Mouse (Mus musculus) olfactory bulb, adult 2 months (tissue): Measurements from ENCODE around the gene Zfp82. TPM values are rescaled to one million over a fixed set of nuclear protein-coding genes. Genes with fewer than 3 reads are reported as not detected.

Source experiments
- H3K27ac ChIP-seq: fragments of 200-500 bp; 2 replicates; pipeline ENCODE4 v1.5.1; 2012; ENCODE audit warnings: low read depth, low read length; ENCODE audit not compliant: insufficient read depth
- H3K4me1 ChIP-seq: fragments of 200-500 bp; 2 replicates; pipeline ENCODE4 v1.6.1; 2012; ENCODE audit warnings: low read length; ENCODE audit not compliant: control insufficient read depth, insufficient read depth
- H3K4me3 ChIP-seq: fragments of 200-500 bp; 2 replicates; pipeline ENCODE4 v1.5.1; 2012; ENCODE audit warnings: mild to moderate bottlenecking, low read depth, low read length, moderate library complexity; ENCODE audit not compliant: insufficient read depth
- CTCF ChIP-seq: fragments of 200-500 bp; IDR thresholded peaks from 2 replicates; pipeline ENCODE4 v1.5.1; 2012; ENCODE audit warnings: low read depth, mild to moderate bottlenecking, low read length, moderate library complexity; ENCODE audit not compliant: insufficient read depth
- POLR2A ChIP-seq: fragments of 200-500 bp; IDR thresholded peaks from 2 replicates; pipeline ENCODE4 v1.6.1; 2012; ENCODE audit warnings: mild to moderate bottlenecking, low read depth, low read length, moderate library complexity; ENCODE audit not compliant: insufficient read depth
- WGBS: fragments of 180-500 bp; shearing (Covaris S2); methylation state at CpG from one replicate; pipeline ENCODE4 v1.1.7; 2018; 5-methylcytosine and 5-hydroxymethylcytosine counted together
- polyA plus RNA-seq: library from polyadenylated mRNA; stranded (reverse); fragments of >200 nt; gene quantifications from 2 replicates; pipeline ENCODE4 v1.2.4, GENCODE M21; 2012; ENCODE audit warnings: low replicate concordance; ENCODE audit not compliant: missing spikeins, insufficient read depth, insufficient read length

The Zfp82 gene
- polyA plus RNA-seq, 1 experiment: not detected

- Histone ChIP-seq H3K4me3 (no peak overlapping the region), H3K4me1 (no peaks in the 10 kb centered on the region), H3K27ac (no peak overlapping the region)
- WGBS: 84% methylated on average over 8 of the region's 8 CpGs
- TF ChIP-seq CTCF (no peak), POLR2A (no peak)
Measured at GRCm38 (mm10) chr7:30023800-30024199, 48.9 kb downstream of the Zfp82 start.

- no peak overlapping the region for H3K27ac ChIP-seq
- no peak overlapping the region for H3K4me3 ChIP-seq
- TF ChIP-seq CTCF (no peak), POLR2A (no peak)
- 96% methylated on average over 9 of the region's 9 CpGs for WGBS
- no peaks in the 10 kb centered on the region for H3K4me1 ChIP-seq
Measured at GRCm38 (mm10) chr7:30023324-30023723, 49.4 kb downstream of the Zfp82 start.

- TF ChIP-seq CTCF (no peak), POLR2A (no peak)
- no peak overlapping the region for H3K4me3 ChIP-seq
- WGBS: 94% methylated on average over 2 of the region's 2 CpGs
- H3K27ac ChIP-seq: no peak overlapping the region
- no peaks in the 10 kb centered on the region for H3K4me1 ChIP-seq
Measured at GRCm38 (mm10) chr7:30019543-30019942, 53.2 kb downstream of the Zfp82 start.

- Histone ChIP-seq H3K4me3 (no peak overlapping the region), H3K27ac (no peak overlapping the region), H3K4me1 (peaks cover 3% of the 10 kb centered on the region)
- 91% methylated on average over 6 of the region's 6 CpGs for WGBS
- TF ChIP-seq CTCF (no peak), POLR2A (no peak)
Measured at GRCm38 (mm10) chr7:30017226-30017625, 55.5 kb downstream of the Zfp82 start.

GRCm38 (mm10) chr7:30012956-30013363 is 59.7 kb downstream of the Zfp82 start:
- H3K4me1 ChIP-seq: peaks cover 14% of the 10 kb centered on the region
- WGBS: 32% methylated on average over 4 of the region's 4 CpGs
- no peak overlapping the region for H3K27ac ChIP-seq
- TF ChIP-seq POLR2A (no peak), CTCF (no peak)
- no peak overlapping the region for H3K4me3 ChIP-seq

GRCm38 (mm10) chr7:30010551-30011195 is 62.0 kb downstream of the Zfp82 start:
- Histone ChIP-seq H3K27ac (no peak overlapping the region), H3K4me1 (peaks cover 14% of the 10 kb centered on the region), H3K4me3 (no peak overlapping the region)
- 48% methylated on average over 10 of the region's 10 CpGs for WGBS
- TF ChIP-seq CTCF (no peak), POLR2A (no peak)

- no peak overlapping the region for H3K27ac ChIP-seq
- no peak for TF ChIP-seq POLR2A
- TF ChIP-seq CTCF: no peak
Measured at GRCm38 (mm10) chr7:30009321-30010085, 63.2 kb downstream of the Zfp82 start.

GRCm38 (mm10) chr7:30008020-30008690 is 64.5 kb downstream of the Zfp82 start:
- 76% methylated on average over 6 of the region's 6 CpGs for whole genome bisulfite sequencing
- Histone ChIP-seq H3K4me3 (no peak overlapping the region), H3K4me1 (peaks cover 12% of the 10 kb centered on the region), H3K27ac (no peak overlapping the region)
- no peak for TF ChIP-seq CTCF
- TF ChIP-seq POLR2A: no peak

More at GRCm38 (mm10) chr7:30009321-30010085, 63.2 kb downstream of the Zfp82 start:
- 41% methylated on average over 21 of the region's 21 CpGs for WGBS
- Histone ChIP-seq H3K4me1 (peaks cover 14% of the 10 kb centered on the region), H3K4me3 (no peak overlapping the region)

- Histone ChIP-seq H3K27ac (no peak overlapping the region), H3K4me1 (peaks cover 10% of the 10 kb centered on the region), H3K4me3 (no peak overlapping the region)
- no peak for TF ChIP-seq CTCF
- no peak for TF ChIP-seq POLR2A
- 85% methylated on average over 1 of the region's 1 CpGs for WGBS
Measured at GRCm38 (mm10) chr7:30007601-30008000, 65.1 kb downstream of the Zfp82 start.

Other genes starting within 250 kb of the Zfp82 start
- gene Zfp940, start 219.2 kb downstream of the Zfp82 start, polyA plus RNA-seq: not detected in 2 replicates
- gene Zfp420, start 212.9 kb downstream of the Zfp82 start, polyA plus RNA-seq: not detected in 2 replicates
- not detected in 2 replicates for gene Zfp27, start 166.3 kb downstream of the Zfp82 start, polyA plus RNA-seq
- not detected in 2 replicates for gene Zfp383, start 164.7 kb downstream of the Zfp82 start, polyA plus RNA-seq
- not detected in 2 replicates for gene Zfp74, start 118.8 kb downstream of the Zfp82 start, polyA plus RNA-seq
- gene Zfp568, start 88.9 kb downstream of the Zfp82 start, polyA plus RNA-seq: not detected in 2 replicates
- not detected in 2 replicates for gene Zfp14, start 21.5 kb downstream of the Zfp82 start, polyA plus RNA-seq
- not detected in 2 replicates for gene Gm26920, start 17.5 kb upstream of the Zfp82 start, polyA plus RNA-seq
- not detected in 2 replicates for gene Zfp566, start 17.6 kb upstream of the Zfp82 start, polyA plus RNA-seq
- gene Zfp260, start 21.9 kb upstream of the Zfp82 start, polyA plus RNA-seq: 238 TPM in 1 of 2 replicates, not detected in the other
- gene Zfp382, start 49.0 kb upstream of the Zfp82 start, polyA plus RNA-seq: not detected in 2 replicates
- gene Zfp146, start 96.8 kb upstream of the Zfp82 start, polyA plus RNA-seq: not detected in 2 replicates
- gene Cox7a1, start 111.2 kb upstream of the Zfp82 start, polyA plus RNA-seq: not detected in 2 replicates
- gene Capns1, start 125.9 kb upstream of the Zfp82 start, polyA plus RNA-seq: 469 TPM in 1 of 2 replicates, not detected in the other
- not detected in 2 replicates for gene Polr2i, start 159.0 kb upstream of the Zfp82 start, polyA plus RNA-seq
- gene Tbcb, start 159.4 kb upstream of the Zfp82 start, polyA plus RNA-seq: not detected in 2 replicates
- not detected in 2 replicates for gene Ovol3, start 162.8 kb upstream of the Zfp82 start, polyA plus RNA-seq
- gene Thap8, start 207.2 kb upstream of the Zfp82 start, polyA plus RNA-seq: not detected in 2 replicates
- not detected in 2 replicates for gene Wdr62, start 207.5 kb upstream of the Zfp82 start, polyA plus RNA-seq
- gene Clip3, start 218.8 kb upstream of the Zfp82 start, polyA plus RNA-seq: 737 TPM in 1 of 2 replicates, not detected in the other
- not detected in 2 replicates for gene Alkbh6, start 235.8 kb upstream of the Zfp82 start, polyA plus RNA-seq
- gene Syne4, start 241.9 kb upstream of the Zfp82 start, polyA plus RNA-seq: not detected in 2 replicates
- gene E130208F15Rik, start 248.8 kb upstream of the Zfp82 start, polyA plus RNA-seq: not detected in 2 replicates